Mouse (Mus musculus) stomach, postnatal 0 days (tissue): ENCODE data around the gene Eef2. TPM values are rescaled to one million over a fixed set of nuclear protein-coding genes. Genes with fewer than 3 reads are reported as not detected.

Source experiments
- ATAC-seq: fragments of 200-750 bp; cut with Nextera tagmentation; 2 replicates; pipeline ENCODE4 v1.8.0; 2017; ENCODE audit not compliant: low FRiP score, low TSS enrichment
- DNase-seq: peaks from one replicate; pipeline ENCODE4 v3.0.0-alpha.2; 2016; ENCODE audit warnings: low spot score
- H3K27ac ChIP-seq: fragments of 300-500 bp; sonication (generic); replicated peaks from 2 replicates; pipeline ENCODE4 v1.5.1; 2014; ENCODE audit warnings: mild to moderate bottlenecking, control low read depth
- H3K27me3 ChIP-seq: fragments of 300-500 bp; sonication (generic); 2 replicates; pipeline ENCODE4 v1.6.1; 2014; ENCODE audit warnings: low read length; ENCODE audit not compliant: control insufficient read depth, insufficient read depth
- H3K36me3 ChIP-seq: fragments of 300-500 bp; sonication (generic); 2 replicates; pipeline ENCODE4 v1.6.1; 2014; ENCODE audit warnings: low read length, mixed read lengths; ENCODE audit not compliant: control insufficient read depth, insufficient read depth
- H3K4me1 ChIP-seq: fragments of 300-500 bp; sonication (generic); replicated peaks from 2 replicates; pipeline ENCODE4 v1.6.1; 2014; ENCODE audit warnings: antibody characterized with exemption; ENCODE audit not compliant: control insufficient read depth, insufficient read depth
- H3K4me2 ChIP-seq: fragments of 300-500 bp; sonication (generic); replicated peaks from 2 replicates; pipeline ENCODE4 v1.6.1; 2014; ENCODE audit warnings: low read depth, mild to moderate bottlenecking, control low read depth, moderate library complexity
- H3K4me3 ChIP-seq: fragments of 300-500 bp; sonication (generic); 2 replicates; pipeline ENCODE4 v1.5.1; 2014; ENCODE audit warnings: low read depth, low read length, control low read depth
- H3K9ac ChIP-seq: fragments of 300-500 bp; sonication (generic); 2 replicates; pipeline ENCODE4 v1.6.1; 2014; ENCODE audit warnings: mild to moderate bottlenecking, low read length, control low read depth, mixed read lengths
- H3K9me3 ChIP-seq: fragments of 300-500 bp; sonication (generic); 2 replicates; pipeline ENCODE4 v1.6.1; 2016; ENCODE audit warnings: low read length; ENCODE audit not compliant: control insufficient read depth
- CTCF ChIP-seq: IDR thresholded peaks from 2 replicates; pipeline ENCODE4 v1.5.1; 2016; ENCODE audit warnings: antibody characterized with exemption, low read depth, mild to moderate bottlenecking, moderate library complexity
- EP300 ChIP-seq: optimal IDR thresholded peaks from 2 replicates; pipeline ENCODE3; 2016; ENCODE audit warnings: antibody characterized with exemption
- WGBS: fragments of 180-500 bp; shearing (Covaris S2); extraction: QIAGEN DNeasy Blood & Tissue Kit; methylation state at CpG from one replicate; pipeline ENCODE4 v1.1.7; 2014; 5-methylcytosine and 5-hydroxymethylcytosine counted together
- polyA plus RNA-seq: library from polyadenylated mRNA; unstranded; fragments of >200 nt; fragmentation: Nextera tagmentation; extraction: Ambion mirVana; gene quantifications from 2 replicates; pipeline ENCODE4 v1.2.1, GENCODE M21; 2015

Gene Eef2
- polyA plus RNA-seq, 1 experiment from 2014 or later = 337 TPM

GRCm38 (mm10) chr10:81201807-81202758, 25.7 kb downstream of the Eef2 start, which contains the start of gene Nmrk2:
TSS of gene Nmrk2 (minus strand) at chr10:81202051.
- 58% methylated on average over 13 of the region's 13 CpGs for WGBS
- Histone ChIP-seq H3K4me3 (no peak within 1 kb of the TSS), H3K4me1 (no peaks in the 10 kb centered on the region), H3K4me2 (no peak within 1 kb of the TSS), H3K27ac (no peak within 1 kb of the TSS), H3K9me3 (no peaks in the 10 kb centered on the region), H3K9ac (no peak within 1 kb of the TSS), H3K36me3 (no peaks in the 10 kb centered on the region), H3K27me3 (no peaks in the 10 kb centered on the region)
- ATAC-seq (no peak), DNase-seq (no peak)
- TF ChIP-seq EP300 = no peak
- no peak for TF ChIP-seq CTCF

GRCm38 (mm10) chr10:81202978-81203720, 26.7 kb downstream of the Eef2 start:
- Histone ChIP-seq H3K4me3 (no peak overlapping the region), H3K9ac (no peak overlapping the region), H3K27me3 (no peaks in the 10 kb centered on the region), H3K4me1 (no peaks in the 10 kb centered on the region), H3K4me2 (no peak overlapping the region), H3K9me3 (no peaks in the 10 kb centered on the region), H3K36me3 (no peaks in the 10 kb centered on the region), H3K27ac (no peak overlapping the region)
- DNase-seq = peak; percentile 86
- WGBS = 64% methylated on average over 8 of the region's 8 CpGs
- ATAC-seq = peak; percentile 83
- TF ChIP-seq CTCF = 0 out of 2 replicates have a peak, but pooled peaks have one; percentile 4
- TF ChIP-seq EP300 = no peak

GRCm38 (mm10) chr10:81204137-81204536, 27.7 kb downstream of the Eef2 start:
- Histone ChIP-seq H3K4me1 (no peaks in the 10 kb centered on the region), H3K9ac (no peak overlapping the region), H3K27ac (no peak overlapping the region), H3K4me2 (no peak overlapping the region), H3K27me3 (no peaks in the 10 kb centered on the region), H3K36me3 (no peaks in the 10 kb centered on the region), H3K4me3 (no peak overlapping the region), H3K9me3 (no peaks in the 10 kb centered on the region)
- TF ChIP-seq CTCF = no peak
- TF ChIP-seq EP300 = no peak
- no peak for DNase-seq
- no peak for ATAC-seq
- WGBS = 62% methylated on average over 4 of the region's 4 CpGs

GRCm38 (mm10) chr10:81210154-81210553, 33.7 kb downstream of the Eef2 start:
- Histone ChIP-seq H3K4me2 (no peak overlapping the region), H3K4me1 (no peaks in the 10 kb centered on the region), H3K27ac (no peak overlapping the region), H3K9ac (no peak overlapping the region), H3K9me3 (no peaks in the 10 kb centered on the region), H3K36me3 (no peaks in the 10 kb centered on the region), H3K27me3 (no peaks in the 10 kb centered on the region), H3K4me3 (no peak overlapping the region)
- DNase-seq = no peak
- 94% methylated on average over 5 of the region's 5 CpGs for WGBS
- ATAC-seq = no peak
- TF ChIP-seq CTCF = peak; percentile 48
- no peak for TF ChIP-seq EP300

- WGBS = 88% methylated on average over 6 of the region's 6 CpGs
- H3K4me1 ChIP-seq = no peaks in the 10 kb centered on the region
- H3K4me2 ChIP-seq = no peak overlapping the region
- TF ChIP-seq EP300 (no peak), CTCF (no peak)
- ATAC-seq (no peak), DNase-seq (no peak)
- H3K9me3 ChIP-seq = no peaks in the 10 kb centered on the region
- H3K27ac ChIP-seq = no peak overlapping the region
- H3K9ac ChIP-seq = no peak overlapping the region
- no peaks in the 10 kb centered on the region for H3K27me3 ChIP-seq
- no peak overlapping the region for H3K4me3 ChIP-seq
- H3K36me3 ChIP-seq = no peaks in the 10 kb centered on the region
Measured at GRCm38 (mm10) chr10:81216260-81216659, 39.8 kb downstream of the Eef2 start.
